Mouse (Mus musculus): ENCODE data around the gene Adssl1. TPM values are rescaled to one million over a fixed set of nuclear protein-coding genes. Genes with fewer than 3 reads are reported as not detected.

Gene Adssl1
- polyA plus RNA-seq, 1 experiment from 2014 or later = 26.5 TPM

GRCm38 (mm10) chr12:112625700-112626099, 5.9 kb downstream of the Adssl1 start:
- Histone ChIP-seq H3K9me3 (ENCODE audit: control insufficient read depth, low read length) (no peaks in the 10 kb centered on the region), H3K4me3 (ENCODE audit: low read depth, low read length) (no peak overlapping the region), H3K4me1 (ENCODE audit: control insufficient read depth, insufficient read depth, low read length) (peaks cover 7% of the 10 kb centered on the region; the same call in 1 of the 2 replicates), H3K27ac (replicated peaks; ENCODE audit: low read depth, low read length) (no peak overlapping the region), H3K9ac (ENCODE audit: low read depth, low read length) (no peak overlapping the region), H3K27me3 (replicated peaks; ENCODE audit: control insufficient read depth, insufficient read depth, low read length) (peaks cover 14% of the 10 kb centered on the region), H3K36me3 (ENCODE audit: control insufficient read depth, insufficient read depth, low read length) (no peaks in the 10 kb centered on the region), H3K4me2 (ENCODE audit: low read depth, low read length) (no peak overlapping the region)
- ATAC-seq (ENCODE audit: low read depth) (no peak), DNase-seq (ENCODE audit: low spot score) (no peak)
- 79% methylated on average over 4 of the region's 4 CpGs for WGBS

- H3K27me3 ChIP-seq (replicated peaks; ENCODE audit: control insufficient read depth, insufficient read depth, low read length) = peaks cover 6% of the 10 kb centered on the region; the same call in 1 of the 2 replicates
- no peak for DNase-seq (ENCODE audit: low spot score)
- no peak overlapping the region for H3K4me3 ChIP-seq (ENCODE audit: low read depth, low read length)
- no peak overlapping the region for H3K4me2 ChIP-seq (ENCODE audit: low read depth, low read length)
- no peak overlapping the region for H3K9ac ChIP-seq (ENCODE audit: low read depth, low read length)
- WGBS = 75% methylated on average over 6 of the region's 6 CpGs
- no peak for ATAC-seq (ENCODE audit: low read depth)
- H3K4me1 ChIP-seq (ENCODE audit: control insufficient read depth, insufficient read depth, low read length) = peaks cover 7% of the 10 kb centered on the region; the same call in 1 of the 2 replicates
- H3K9me3 ChIP-seq (ENCODE audit: control insufficient read depth, low read length) = no peaks in the 10 kb centered on the region
- H3K36me3 ChIP-seq (ENCODE audit: control insufficient read depth, insufficient read depth, low read length) = no peaks in the 10 kb centered on the region
- H3K27ac ChIP-seq (replicated peaks; ENCODE audit: low read depth, low read length) = no peak overlapping the region
Measured at GRCm38 (mm10) chr12:112626455-112626854, 6.6 kb downstream of the Adssl1 start.

GRCm38 (mm10) chr12:112627097-112627881, 7.4 kb downstream of the Adssl1 start:
- H3K9ac ChIP-seq (ENCODE audit: low read depth, low read length) = no peak overlapping the region
- no peaks in the 10 kb centered on the region for H3K27me3 ChIP-seq (replicated peaks; ENCODE audit: control insufficient read depth, insufficient read depth, low read length)
- peaks cover 7% of the 10 kb centered on the region; the same call in 1 of the 2 replicates for H3K4me1 ChIP-seq (ENCODE audit: control insufficient read depth, insufficient read depth, low read length)
- H3K4me2 ChIP-seq (ENCODE audit: low read depth, low read length) = no peak overlapping the region
- H3K36me3 ChIP-seq (ENCODE audit: control insufficient read depth, insufficient read depth, low read length) = no peaks in the 10 kb centered on the region
- DNase-seq (ENCODE audit: low spot score) (no peak), ATAC-seq (ENCODE audit: low read depth) (no peak)
- H3K9me3 ChIP-seq (ENCODE audit: control insufficient read depth, low read length) = no peaks in the 10 kb centered on the region
- WGBS = 60% methylated on average over 7 of the region's 7 CpGs
- no peak overlapping the region for H3K4me3 ChIP-seq (ENCODE audit: low read depth, low read length)
- no peak overlapping the region for H3K27ac ChIP-seq (replicated peaks; ENCODE audit: low read depth, low read length)

- Histone ChIP-seq H3K27me3 (replicated peaks; ENCODE audit: control insufficient read depth, insufficient read depth, low read length) (no peaks in the 10 kb centered on the region), H3K27ac (replicated peaks; ENCODE audit: low read depth, low read length) (no peak overlapping the region), H3K4me1 (ENCODE audit: control insufficient read depth, insufficient read depth, low read length) (peaks cover 7% of the 10 kb centered on the region; the same call in 1 of the 2 replicates), H3K9ac (ENCODE audit: low read depth, low read length) (no peak overlapping the region), H3K4me3 (ENCODE audit: low read depth, low read length) (no peak overlapping the region), H3K9me3 (ENCODE audit: control insufficient read depth, low read length) (no peaks in the 10 kb centered on the region), H3K36me3 (ENCODE audit: control insufficient read depth, insufficient read depth, low read length) (no peaks in the 10 kb centered on the region), H3K4me2 (ENCODE audit: low read depth, low read length) (no peak overlapping the region)
- WGBS = 89% methylated on average over 6 of the region's 6 CpGs
- DNase-seq (ENCODE audit: low spot score) = no peak
- no peak for ATAC-seq (ENCODE audit: low read depth)
Measured at GRCm38 (mm10) chr12:112628197-112628596, 8.4 kb downstream of the Adssl1 start.

GRCm38 (mm10) chr12:112628928-112629721, 9.3 kb downstream of the Adssl1 start:
- WGBS = 34% methylated on average over 18 of the region's 19 CpGs

GRCm38 (mm10) chr12:112630029-112630428, 10.2 kb downstream of the Adssl1 start:
- 88% methylated on average over 12 of the region's 12 CpGs for WGBS
- no peak overlapping the region for H3K27ac ChIP-seq (replicated peaks; ENCODE audit: low read depth, low read length)
- H3K36me3 ChIP-seq (ENCODE audit: control insufficient read depth, insufficient read depth, low read length) = no peaks in the 10 kb centered on the region
- peaks cover 7% of the 10 kb centered on the region; the same call in 1 of the 2 replicates for H3K4me1 ChIP-seq (ENCODE audit: control insufficient read depth, insufficient read depth, low read length)
- H3K4me2 ChIP-seq (ENCODE audit: low read depth, low read length) = no peak overlapping the region
- DNase-seq (ENCODE audit: low spot score) (no peak), ATAC-seq (ENCODE audit: low read depth) (no peak)
- no peak overlapping the region for H3K4me3 ChIP-seq (ENCODE audit: low read depth, low read length)
- H3K9ac ChIP-seq (ENCODE audit: low read depth, low read length) = no peak overlapping the region
- H3K9me3 ChIP-seq (ENCODE audit: control insufficient read depth, low read length) = no peaks in the 10 kb centered on the region
- no peaks in the 10 kb centered on the region for H3K27me3 ChIP-seq (replicated peaks; ENCODE audit: control insufficient read depth, insufficient read depth, low read length)

More at GRCm38 (mm10) chr12:112628928-112629721, 9.3 kb downstream of the Adssl1 start:
- ATAC-seq (ENCODE audit: low read depth) = peak; percentile 81
- H3K9ac ChIP-seq (ENCODE audit: low read depth, low read length) = peak overlapping the region; percentile 51
- H3K4me2 ChIP-seq (ENCODE audit: low read depth, low read length) = peak overlapping the region; percentile 56
- H3K27me3 ChIP-seq (replicated peaks; ENCODE audit: control insufficient read depth, insufficient read depth, low read length) = no peaks in the 10 kb centered on the region
- no peaks in the 10 kb centered on the region for H3K9me3 ChIP-seq (ENCODE audit: control insufficient read depth, low read length)
- no peaks in the 10 kb centered on the region for H3K36me3 ChIP-seq (ENCODE audit: control insufficient read depth, insufficient read depth, low read length)
- peaks cover 7% of the 10 kb centered on the region; the same call in 1 of the 2 replicates for H3K4me1 ChIP-seq (ENCODE audit: control insufficient read depth, insufficient read depth, low read length)
- H3K4me3 ChIP-seq (ENCODE audit: low read depth, low read length) = peak overlapping the region; percentile 21
- no peak overlapping the region for H3K27ac ChIP-seq (replicated peaks; ENCODE audit: low read depth, low read length)
- DNase-seq (ENCODE audit: low spot score) = peak; percentile 76

- H3K4me2 ChIP-seq (ENCODE audit: low read depth, low read length) = no peak overlapping the region
- H3K4me1 ChIP-seq (ENCODE audit: control insufficient read depth, insufficient read depth, low read length) = peaks cover 7% of the 10 kb centered on the region; the same call in 1 of the 2 replicates
- DNase-seq (ENCODE audit: low spot score) (no peak), ATAC-seq (ENCODE audit: low read depth) (no peak)
- H3K9ac ChIP-seq (ENCODE audit: low read depth, low read length) = no peak overlapping the region
- no peaks in the 10 kb centered on the region for H3K27me3 ChIP-seq (replicated peaks; ENCODE audit: control insufficient read depth, insufficient read depth, low read length)
- no peak overlapping the region for H3K27ac ChIP-seq (replicated peaks; ENCODE audit: low read depth, low read length)
- no peak overlapping the region for H3K4me3 ChIP-seq (ENCODE audit: low read depth, low read length)
- H3K36me3 ChIP-seq (ENCODE audit: control insufficient read depth, insufficient read depth, low read length) = no peaks in the 10 kb centered on the region
- WGBS = 79% methylated on average over 5 of the region's 5 CpGs
- H3K9me3 ChIP-seq (ENCODE audit: control insufficient read depth, low read length) = no peaks in the 10 kb centered on the region
Measured at GRCm38 (mm10) chr12:112630796-112631195, 11.0 kb downstream of the Adssl1 start.

- H3K9me3 ChIP-seq (ENCODE audit: control insufficient read depth, low read length) = no peaks in the 10 kb centered on the region
- 42% methylated on average over 1 of the region's 1 CpGs for WGBS
- H3K27me3 ChIP-seq (replicated peaks; ENCODE audit: control insufficient read depth, insufficient read depth, low read length) = no peaks in the 10 kb centered on the region
- DNase-seq (ENCODE audit: low spot score) = no peak
- H3K4me2 ChIP-seq (ENCODE audit: low read depth, low read length) = no peak overlapping the region
- no peak overlapping the region for H3K9ac ChIP-seq (ENCODE audit: low read depth, low read length)
- no peaks in the 10 kb centered on the region for H3K36me3 ChIP-seq (ENCODE audit: control insufficient read depth, insufficient read depth, low read length)
- ATAC-seq (ENCODE audit: low read depth) = no peak
- peaks cover 7% of the 10 kb centered on the region; the same call in 1 of the 2 replicates for H3K4me1 ChIP-seq (ENCODE audit: control insufficient read depth, insufficient read depth, low read length)
- no peak overlapping the region for H3K27ac ChIP-seq (replicated peaks; ENCODE audit: low read depth, low read length)
- H3K4me3 ChIP-seq (ENCODE audit: low read depth, low read length) = no peak overlapping the region
Measured at GRCm38 (mm10) chr12:112631472-112631871, 11.6 kb downstream of the Adssl1 start.
